Mouse (Mus musculus): Measurements from ENCODE around the gene Vil1.

GRCm38 (mm10) chr1:74400531-74400930, 8.6 kb upstream of the Vil1 start:
- TF ChIP-seq GATA1 (IDR thresholded peaks at IDR 0.05; ENCODE audit: low read length) (no peak), TAL1 (IDR thresholded peaks at IDR 0.05; ENCODE audit: low read length) (no peak)

All from erythroblast, embryonic 14.5 days (primary cell).